Mouse (Mus musculus): ENCODE data around the gene Fcgr1. TPM values are rescaled to one million over a fixed set of nuclear protein-coding genes. Genes with fewer than 3 reads are reported as not detected.

The Fcgr1 gene
- polyA plus RNA-seq, 1 experiment, result 6.2 TPM

DNA sequence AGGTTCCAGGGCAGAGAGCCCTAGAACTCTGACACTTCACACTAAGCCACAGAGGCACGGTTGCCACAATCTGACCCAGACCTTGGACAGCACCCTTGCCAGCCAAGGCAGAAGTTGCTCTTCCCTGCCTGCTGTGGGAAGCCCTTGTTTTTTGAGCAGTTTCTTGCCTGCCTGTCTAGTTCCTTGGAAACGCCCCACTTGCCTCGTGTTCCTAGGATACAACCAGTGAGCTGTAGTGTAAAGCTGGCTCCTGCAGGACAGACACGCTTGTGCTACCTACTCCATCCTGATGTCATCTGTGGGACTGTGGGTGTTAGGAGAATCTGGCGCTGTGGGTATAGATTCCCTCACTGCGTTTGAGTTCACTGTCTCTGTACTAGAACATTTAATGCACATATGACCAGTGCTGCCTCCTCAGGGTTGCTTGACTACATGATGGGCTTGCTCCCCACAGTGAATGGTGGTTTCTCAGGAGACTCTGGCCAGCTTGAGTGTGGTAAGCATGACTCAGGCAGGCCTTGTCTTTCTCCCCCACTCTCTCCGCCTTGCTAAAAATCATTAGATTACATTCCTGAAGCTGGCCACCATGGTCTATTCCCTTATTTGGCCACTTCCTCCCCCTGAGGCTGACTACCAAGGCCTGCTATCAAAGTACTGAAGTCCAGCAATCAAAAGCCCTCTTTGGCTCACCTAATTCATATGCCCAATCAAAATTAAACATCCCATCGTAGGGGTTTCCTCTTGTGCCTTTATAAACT lies 18.8 kb upstream of the Fcgr1 start:
- H3K27ac ChIP-seq (ENCODE audit: control insufficient read depth, insufficient read depth, low read depth, low read length, poor library complexity), result no peak overlapping the region

DNA sequence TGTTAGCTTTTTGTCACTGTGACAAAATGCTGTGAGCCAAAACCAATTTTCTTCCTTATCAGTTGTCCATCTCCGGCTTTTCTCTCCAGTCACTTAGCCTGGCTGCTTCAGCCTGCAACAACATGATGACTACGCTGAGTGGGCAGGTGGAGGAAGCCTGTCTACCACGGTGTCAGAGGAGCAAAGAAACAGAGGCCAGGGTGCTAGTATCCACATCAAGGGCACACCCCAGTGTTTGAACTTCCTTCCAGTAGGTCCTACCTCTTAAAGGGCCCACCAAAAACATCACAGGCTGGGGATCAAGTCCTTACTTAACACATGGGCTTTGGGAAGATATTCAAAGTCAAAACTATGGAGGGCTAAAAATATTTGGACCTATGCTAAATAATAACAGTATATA lies 15.7 kb upstream of the Fcgr1 start:
- TF ChIP-seq CTCF (IDR thresholded peaks at IDR 0.05; ENCODE audit: control insufficient read depth, insufficient read depth, low read length) (no peak), POLR2A (IDR thresholded peaks at IDR 0.05; ENCODE audit: borderline replicate concordance, control insufficient read depth, low read depth, low read length) (no peak)
- Histone ChIP-seq H3K4me3 (replicated peaks; ENCODE audit: control insufficient read depth, low read depth, low read length) (no peak overlapping the region), H3K27ac (ENCODE audit: control insufficient read depth, insufficient read depth, low read depth, low read length, poor library complexity) (no peak overlapping the region), H3K4me1 (ENCODE audit: control insufficient read depth, insufficient read depth, low read length) (no peaks in the 10 kb centered on the region)
- 52% methylated on average over 3 of the region's 3 CpGs for WGBS

More for the DNA sequence above, 18.8 kb upstream of the Fcgr1 start:
- WGBS, result 66% methylated on average over 8 of the region's 8 CpGs
- TF ChIP-seq CTCF (IDR thresholded peaks at IDR 0.05; ENCODE audit: control insufficient read depth, insufficient read depth, low read length) (no peak), POLR2A (IDR thresholded peaks at IDR 0.05; ENCODE audit: borderline replicate concordance, control insufficient read depth, low read depth, low read length) (no peak)
- no peaks in the 10 kb centered on the region for H3K4me1 ChIP-seq (ENCODE audit: control insufficient read depth, insufficient read depth, low read length)
- H3K4me3 ChIP-seq (replicated peaks; ENCODE audit: control insufficient read depth, low read depth, low read length), result no peak overlapping the region

DNA sequence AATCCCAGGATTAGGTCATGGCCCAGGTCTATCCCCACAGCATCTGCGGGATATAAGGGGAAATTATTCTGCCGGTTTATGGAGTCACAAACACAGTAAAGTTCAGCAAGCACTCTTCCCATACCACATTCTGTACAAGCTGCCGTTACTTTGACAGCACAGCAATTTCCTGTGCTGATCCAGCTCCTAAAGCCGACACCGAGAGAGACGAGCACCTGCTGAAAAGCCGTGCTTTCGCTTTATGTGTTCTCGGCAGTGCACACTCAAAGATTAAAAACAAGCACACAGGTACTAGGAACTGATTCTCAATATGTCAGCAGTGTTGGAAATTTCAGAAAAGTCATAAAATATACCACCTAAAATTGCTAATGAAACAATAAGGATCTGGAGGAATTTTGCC lies 12.7 kb upstream of the Fcgr1 start:
- H3K27ac ChIP-seq (ENCODE audit: control insufficient read depth, insufficient read depth, low read depth, low read length, poor library complexity), result no peak overlapping the region
- WGBS, result 17% methylated on average over 9 of the region's 9 CpGs
- H3K4me1 ChIP-seq (ENCODE audit: control insufficient read depth, insufficient read depth, low read length), result no peaks in the 10 kb centered on the region
- TF ChIP-seq CTCF (IDR thresholded peaks at IDR 0.05; ENCODE audit: control insufficient read depth, insufficient read depth, low read length) (no peak), POLR2A (IDR thresholded peaks at IDR 0.05; ENCODE audit: borderline replicate concordance, control insufficient read depth, low read depth, low read length) (no peak)
- H3K4me3 ChIP-seq (replicated peaks; ENCODE audit: control insufficient read depth, low read depth, low read length), result no peak overlapping the region

DNA sequence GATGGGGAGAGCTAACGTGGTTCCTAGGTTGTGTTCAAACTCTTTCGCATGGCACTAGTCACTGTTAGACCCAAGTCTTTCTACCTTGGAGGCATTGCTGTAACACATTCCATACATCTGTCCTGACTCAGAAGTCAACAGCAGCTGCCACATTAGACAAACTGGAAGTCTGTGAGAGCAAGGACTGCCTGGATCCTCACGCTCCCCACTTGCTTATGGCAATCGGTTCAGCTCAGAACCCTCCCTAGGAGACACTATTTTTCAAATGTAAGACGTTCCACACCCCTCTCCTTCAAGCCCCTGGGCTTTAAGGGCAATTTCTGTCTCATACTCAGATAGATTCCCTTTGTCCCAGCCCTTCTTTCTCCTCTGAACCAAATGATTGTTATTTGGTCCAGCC lies 8.3 kb upstream of the Fcgr1 start:
- H3K27ac ChIP-seq (ENCODE audit: control insufficient read depth, insufficient read depth, low read depth, low read length, poor library complexity), result no peak overlapping the region
- H3K4me3 ChIP-seq (replicated peaks; ENCODE audit: control insufficient read depth, low read depth, low read length), result no peak overlapping the region
- TF ChIP-seq CTCF (IDR thresholded peaks at IDR 0.05; ENCODE audit: control insufficient read depth, insufficient read depth, low read length) (no peak), POLR2A (IDR thresholded peaks at IDR 0.05; ENCODE audit: borderline replicate concordance, control insufficient read depth, low read depth, low read length) (no peak)
- no peaks in the 10 kb centered on the region for H3K4me1 ChIP-seq (ENCODE audit: control insufficient read depth, insufficient read depth, low read length)
- 88% methylated on average over 5 of the region's 5 CpGs for WGBS

DNA sequence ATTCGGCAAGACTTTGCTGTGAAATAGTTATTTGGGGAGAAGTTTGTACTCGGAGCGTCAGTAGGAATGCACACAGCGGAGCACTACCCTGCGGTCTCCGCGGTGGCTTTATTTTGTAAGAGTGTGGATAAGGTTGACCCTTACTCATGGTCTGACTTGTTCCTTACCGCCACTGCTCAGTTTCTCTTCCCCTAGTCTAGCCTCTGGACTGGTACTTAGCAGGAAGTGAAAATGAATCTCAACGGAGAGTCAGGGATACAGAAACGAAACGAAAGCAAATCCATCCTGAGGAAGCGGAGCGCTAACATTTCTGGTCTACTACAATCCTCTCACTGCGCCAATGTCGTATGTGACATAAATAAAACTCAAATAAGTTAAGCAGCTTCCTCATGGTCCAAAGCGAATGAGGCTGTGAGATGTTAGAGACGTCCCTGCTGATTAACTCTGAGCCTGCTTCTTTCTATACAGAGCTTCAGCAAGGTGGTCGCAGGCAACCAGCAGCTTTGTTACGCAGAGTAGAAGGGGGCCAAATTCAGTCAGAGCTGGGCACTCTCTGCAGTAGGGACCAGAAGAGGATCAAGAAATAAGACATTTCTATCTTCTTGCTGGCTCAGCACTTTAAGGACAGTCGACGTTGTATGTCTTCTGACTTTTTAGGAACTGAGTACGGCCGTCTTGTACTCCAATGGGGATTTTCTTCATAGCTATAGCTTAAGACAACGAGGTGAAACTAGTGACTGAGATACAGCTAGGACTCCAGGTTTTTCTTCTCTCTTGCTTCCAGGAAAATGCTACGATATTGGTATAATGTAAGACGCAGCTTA lies 7.1 kb upstream of the Fcgr1 start:
- WGBS, result 31% methylated on average over 26 of the region's 26 CpGs
- TF ChIP-seq CTCF (IDR thresholded peaks at IDR 0.05; ENCODE audit: control insufficient read depth, insufficient read depth, low read length) (no peak), POLR2A (IDR thresholded peaks at IDR 0.05; ENCODE audit: borderline replicate concordance, control insufficient read depth, low read depth, low read length) (no peak)
- H3K27ac ChIP-seq (ENCODE audit: control insufficient read depth, insufficient read depth, low read depth, low read length, poor library complexity), result peak overlapping the region; percentile 44; the same call in 1 of the 2 replicates

DNA sequence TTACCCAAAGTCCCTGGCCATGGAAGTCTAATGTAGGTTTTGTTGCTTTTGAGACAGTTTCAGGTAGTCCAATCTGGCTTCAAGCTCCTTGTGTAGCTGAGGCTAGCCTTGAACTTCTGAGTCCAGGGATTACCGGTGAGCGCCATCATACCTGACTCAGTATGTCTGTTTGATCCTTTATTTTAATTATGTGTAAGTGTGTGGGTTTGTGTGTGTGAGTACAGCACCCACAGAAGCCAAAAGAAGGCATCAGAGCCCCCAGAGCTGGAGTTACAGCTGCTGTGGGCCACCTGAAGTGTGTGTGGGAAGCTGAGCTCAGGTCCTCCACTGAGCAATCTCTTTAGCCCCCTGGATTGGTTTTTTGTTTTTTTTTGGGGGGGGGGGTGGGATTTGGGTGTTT lies 5.8 kb upstream of the Fcgr1 start:
- no peak overlapping the region for H3K27ac ChIP-seq (ENCODE audit: control insufficient read depth, insufficient read depth, low read depth, low read length, poor library complexity)
- 94% methylated on average over 2 of the region's 2 CpGs for WGBS
- H3K4me1 ChIP-seq (ENCODE audit: control insufficient read depth, insufficient read depth, low read length), result no peaks in the 10 kb centered on the region
- H3K4me3 ChIP-seq (replicated peaks; ENCODE audit: control insufficient read depth, low read depth, low read length), result no peak overlapping the region
- TF ChIP-seq POLR2A (IDR thresholded peaks at IDR 0.05; ENCODE audit: borderline replicate concordance, control insufficient read depth, low read depth, low read length) (no peak), CTCF (IDR thresholded peaks at IDR 0.05; ENCODE audit: control insufficient read depth, insufficient read depth, low read length) (no peak)

More for the DNA sequence above, 7.1 kb upstream of the Fcgr1 start:
- Histone ChIP-seq H3K4me1 (ENCODE audit: control insufficient read depth, insufficient read depth, low read length) (no peaks in the 10 kb centered on the region), H3K4me3 (replicated peaks; ENCODE audit: control insufficient read depth, low read depth, low read length) (peak overlapping the region; percentile 25)

DNA sequence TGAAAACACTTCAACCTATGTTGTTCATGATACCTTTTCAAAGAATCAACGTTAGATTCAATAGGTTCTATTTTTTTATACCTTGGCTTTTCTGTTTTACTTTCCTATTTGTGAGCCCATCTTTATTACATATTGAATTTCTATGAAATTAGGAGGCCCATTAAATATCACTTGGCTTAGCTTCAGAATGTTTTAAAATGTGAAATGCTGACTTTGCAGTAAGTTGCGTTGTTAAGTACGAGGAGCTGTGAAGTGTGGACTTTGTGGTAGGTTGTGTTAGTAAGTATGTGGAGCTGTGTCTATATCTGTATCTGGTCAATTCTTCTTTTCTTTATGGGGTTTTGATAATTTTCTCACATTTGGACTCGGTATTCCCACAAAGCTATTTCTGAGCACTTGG lies 4.6 kb upstream of the Fcgr1 start:
- 84% methylated on average over 4 of the region's 4 CpGs for WGBS
- Histone ChIP-seq H3K4me1 (ENCODE audit: control insufficient read depth, insufficient read depth, low read length) (no peaks in the 10 kb centered on the region; the same call in 1 of the 2 replicates), H3K4me3 (replicated peaks; ENCODE audit: control insufficient read depth, low read depth, low read length) (no peak overlapping the region), H3K27ac (ENCODE audit: control insufficient read depth, insufficient read depth, low read depth, low read length, poor library complexity) (no peak overlapping the region)
- TF ChIP-seq POLR2A (IDR thresholded peaks at IDR 0.05; ENCODE audit: borderline replicate concordance, control insufficient read depth, low read depth, low read length) (no peak), CTCF (IDR thresholded peaks at IDR 0.05; ENCODE audit: control insufficient read depth, insufficient read depth, low read length) (no peak)

DNA sequence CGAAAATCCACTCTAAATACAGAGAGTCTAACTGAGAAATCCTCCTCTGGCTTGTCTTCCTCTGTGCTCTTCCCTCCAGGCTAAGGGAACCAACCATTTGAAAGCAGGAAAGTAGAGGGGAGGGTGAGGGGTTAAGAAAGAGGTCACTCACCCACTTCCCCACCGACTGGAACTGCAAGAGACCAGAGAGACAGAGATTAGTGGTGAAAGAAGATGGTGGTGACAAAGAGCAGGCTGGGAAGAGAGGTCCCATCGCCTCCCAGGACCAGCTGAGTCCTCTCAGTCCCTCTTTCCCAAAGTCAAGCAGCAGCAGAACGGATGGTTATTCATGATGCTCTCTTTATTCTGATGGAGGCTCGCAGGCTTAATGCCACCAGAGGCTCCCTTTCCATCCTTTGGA lies 401 bp downstream of the Fcgr1 start:
- H3K27ac ChIP-seq (ENCODE audit: control insufficient read depth, insufficient read depth, low read depth, low read length, poor library complexity), result peak overlapping the region; percentile 68
- TF ChIP-seq CTCF (IDR thresholded peaks at IDR 0.05; ENCODE audit: control insufficient read depth, insufficient read depth, low read length) (no peak), POLR2A (IDR thresholded peaks at IDR 0.05; ENCODE audit: borderline replicate concordance, control insufficient read depth, low read depth, low read length) (no peak)
- 16% methylated on average over 5 of the region's 5 CpGs for WGBS
- peak overlapping the region; percentile 32 for H3K4me3 ChIP-seq (replicated peaks; ENCODE audit: control insufficient read depth, low read depth, low read length)
- no peaks in the 10 kb centered on the region; the same call in 1 of the 2 replicates for H3K4me1 ChIP-seq (ENCODE audit: control insufficient read depth, insufficient read depth, low read length)

Measured in bone marrow, adult 2 months (tissue).